Mouse (Mus musculus): ENCODE measurements around the gene Akna. TPM values are rescaled to one million over a fixed set of nuclear protein-coding genes. Genes with fewer than 3 reads are reported as not detected.

The Akna gene
- total and polyA plus RNA-seq, 2 experiments: 1.0 to 1.6 TPM

GRCm38 (mm10) chr4:63441616-63442015 is 38.5 kb upstream of the Akna start:
- Histone ChIP-seq H3K4me3 (ENCODE audit: insufficient read depth, low read depth, low read length) (no peak overlapping the region), H3K36me3 (ENCODE audit: control insufficient read depth, insufficient read depth, low read length) (no peaks in the 10 kb centered on the region), H3K27ac (replicated peaks; ENCODE audit: insufficient read depth, low read depth, low read length) (no peak overlapping the region), H3K9ac (ENCODE audit: low read depth, low read length) (no peak overlapping the region), H3K79me2 (ENCODE audit: control insufficient read depth, insufficient read depth, low read length) (no peaks in the 10 kb centered on the region), H3K4me1 (ENCODE audit: control insufficient read depth, insufficient read depth, low read length) (no peaks in the 10 kb centered on the region), H3K27me3 (ENCODE audit: control insufficient read depth, insufficient read depth, low read length) (no peaks in the 10 kb centered on the region)
- TF ChIP-seq POLR2A (IDR thresholded peaks at IDR 0.05; ENCODE audit: extremely low read depth, insufficient read depth, low read length) (no peak), CTCF (IDR thresholded peaks at IDR 0.05; ENCODE audit: low read depth, low read length) (no peak)
- no peak for DNase-seq (ENCODE audit: extremely low read depth, low read depth, low spot score)
- 95% methylated on average over 7 of the region's 7 CpGs for WGBS

- TF ChIP-seq CTCF (IDR thresholded peaks at IDR 0.05; ENCODE audit: low read depth, low read length) (no peak), POLR2A (IDR thresholded peaks at IDR 0.05; ENCODE audit: extremely low read depth, insufficient read depth, low read length) (no peak)
- no peak overlapping the region for H3K9ac ChIP-seq (ENCODE audit: low read depth, low read length)
- H3K4me3 ChIP-seq (ENCODE audit: insufficient read depth, low read depth, low read length): no peak overlapping the region
- H3K4me1 ChIP-seq (ENCODE audit: control insufficient read depth, insufficient read depth, low read length): no peaks in the 10 kb centered on the region
- 88% methylated on average over 7 of the region's 7 CpGs for WGBS
- DNase-seq (ENCODE audit: extremely low read depth, low read depth, low spot score): no peak
- no peaks in the 10 kb centered on the region for H3K36me3 ChIP-seq (ENCODE audit: control insufficient read depth, insufficient read depth, low read length)
- H3K79me2 ChIP-seq (ENCODE audit: control insufficient read depth, insufficient read depth, low read length): no peaks in the 10 kb centered on the region
- H3K27ac ChIP-seq (replicated peaks; ENCODE audit: insufficient read depth, low read depth, low read length): no peak overlapping the region
- no peaks in the 10 kb centered on the region for H3K27me3 ChIP-seq (ENCODE audit: control insufficient read depth, insufficient read depth, low read length)
Measured at GRCm38 (mm10) chr4:63440262-63440661, 37.1 kb upstream of the Akna start.

- H3K36me3 ChIP-seq (ENCODE audit: control insufficient read depth, insufficient read depth, low read length): no peaks in the 10 kb centered on the region
- H3K4me3 ChIP-seq (ENCODE audit: insufficient read depth, low read depth, low read length): no peak overlapping the region
- H3K9ac ChIP-seq (ENCODE audit: low read depth, low read length): no peak overlapping the region
- H3K27me3 ChIP-seq (ENCODE audit: control insufficient read depth, insufficient read depth, low read length): no peaks in the 10 kb centered on the region
- TF ChIP-seq POLR2A (IDR thresholded peaks at IDR 0.05; ENCODE audit: extremely low read depth, insufficient read depth, low read length) (no peak), CTCF (IDR thresholded peaks at IDR 0.05; ENCODE audit: low read depth, low read length) (no peak)
- H3K27ac ChIP-seq (replicated peaks; ENCODE audit: insufficient read depth, low read depth, low read length): no peak overlapping the region
- no peak for DNase-seq (ENCODE audit: extremely low read depth, low read depth, low spot score)
- no peaks in the 10 kb centered on the region for H3K4me1 ChIP-seq (ENCODE audit: control insufficient read depth, insufficient read depth, low read length)
- WGBS: 89% methylated on average over 5 of the region's 5 CpGs
- no peaks in the 10 kb centered on the region for H3K79me2 ChIP-seq (ENCODE audit: control insufficient read depth, insufficient read depth, low read length)
Measured at GRCm38 (mm10) chr4:63437968-63438367, 34.8 kb upstream of the Akna start.

GRCm38 (mm10) chr4:63437119-63437815 is 34.1 kb upstream of the Akna start:
- Histone ChIP-seq H3K4me1 (ENCODE audit: control insufficient read depth, insufficient read depth, low read length) (no peaks in the 10 kb centered on the region), H3K79me2 (ENCODE audit: control insufficient read depth, insufficient read depth, low read length) (no peaks in the 10 kb centered on the region), H3K9ac (ENCODE audit: low read depth, low read length) (no peak overlapping the region), H3K36me3 (ENCODE audit: control insufficient read depth, insufficient read depth, low read length) (no peaks in the 10 kb centered on the region), H3K4me3 (ENCODE audit: insufficient read depth, low read depth, low read length) (no peak overlapping the region), H3K27ac (replicated peaks; ENCODE audit: insufficient read depth, low read depth, low read length) (no peak overlapping the region), H3K27me3 (ENCODE audit: control insufficient read depth, insufficient read depth, low read length) (no peaks in the 10 kb centered on the region)
- no peak for DNase-seq (ENCODE audit: extremely low read depth, low read depth, low spot score)
- no peak for TF ChIP-seq POLR2A (IDR thresholded peaks at IDR 0.05; ENCODE audit: extremely low read depth, insufficient read depth, low read length)
- TF ChIP-seq CTCF (IDR thresholded peaks at IDR 0.05; ENCODE audit: low read depth, low read length): no peak
- WGBS: 93% methylated on average over 16 of the region's 16 CpGs

- Histone ChIP-seq H3K27me3 (ENCODE audit: control insufficient read depth, insufficient read depth, low read length) (no peaks in the 10 kb centered on the region), H3K36me3 (ENCODE audit: control insufficient read depth, insufficient read depth, low read length) (no peaks in the 10 kb centered on the region), H3K27ac (replicated peaks; ENCODE audit: insufficient read depth, low read depth, low read length) (no peak overlapping the region), H3K4me3 (ENCODE audit: insufficient read depth, low read depth, low read length) (no peak overlapping the region), H3K79me2 (ENCODE audit: control insufficient read depth, insufficient read depth, low read length) (no peaks in the 10 kb centered on the region), H3K4me1 (ENCODE audit: control insufficient read depth, insufficient read depth, low read length) (no peaks in the 10 kb centered on the region), H3K9ac (ENCODE audit: low read depth, low read length) (no peak overlapping the region)
- WGBS: 76% methylated on average over 9 of the region's 9 CpGs
- TF ChIP-seq CTCF (IDR thresholded peaks at IDR 0.05; ENCODE audit: low read depth, low read length) (no peak), POLR2A (IDR thresholded peaks at IDR 0.05; ENCODE audit: extremely low read depth, insufficient read depth, low read length) (no peak)
- DNase-seq (ENCODE audit: extremely low read depth, low read depth, low spot score): no peak
Measured at GRCm38 (mm10) chr4:63435402-63435801, 32.2 kb upstream of the Akna start.

- no peaks in the 10 kb centered on the region for H3K79me2 ChIP-seq (ENCODE audit: control insufficient read depth, insufficient read depth, low read length)
- H3K36me3 ChIP-seq (ENCODE audit: control insufficient read depth, insufficient read depth, low read length): no peaks in the 10 kb centered on the region
- H3K27ac ChIP-seq (replicated peaks; ENCODE audit: insufficient read depth, low read depth, low read length): no peak overlapping the region
- H3K9ac ChIP-seq (ENCODE audit: low read depth, low read length): no peak overlapping the region
- TF ChIP-seq POLR2A (IDR thresholded peaks at IDR 0.05; ENCODE audit: extremely low read depth, insufficient read depth, low read length) (no peak), CTCF (IDR thresholded peaks at IDR 0.05; ENCODE audit: low read depth, low read length) (no peak)
- H3K4me3 ChIP-seq (ENCODE audit: insufficient read depth, low read depth, low read length): no peak overlapping the region
- no peaks in the 10 kb centered on the region for H3K4me1 ChIP-seq (ENCODE audit: control insufficient read depth, insufficient read depth, low read length)
- no peaks in the 10 kb centered on the region for H3K27me3 ChIP-seq (ENCODE audit: control insufficient read depth, insufficient read depth, low read length)
- WGBS: 86% methylated on average over 5 of the region's 5 CpGs
- no peak for DNase-seq (ENCODE audit: extremely low read depth, low read depth, low spot score)
Measured at GRCm38 (mm10) chr4:63431098-63431497, 27.9 kb upstream of the Akna start.
